Mouse (Mus musculus): Measurements from ENCODE around the gene Ankrd36. TPM values are rescaled to one million over a fixed set of nuclear protein-coding genes. Genes with fewer than 3 reads are reported as not detected.

The Ankrd36 gene
- total and polyA plus RNA-seq, 2 experiments from 2014 or later: 0.11 TPM; not detected in 1

- H3K9me3 ChIP-seq (ENCODE audit: low read length): no peaks in the 10 kb centered on the region
- no peak for ATAC-seq (ENCODE audit: low FRiP score)
Measured at GRCm38 (mm10) chr11:5691775-5692174, 122.3 kb downstream of the Ankrd36 start.

GRCm38 (mm10) chr11:5700808-5701207, 131.3 kb downstream of the Ankrd36 start:
- H3K27me3 ChIP-seq (ENCODE audit: insufficient read depth, low read length): no peaks in the 10 kb centered on the region
- 89% methylated on average over 7 of the region's 7 CpGs for WGBS
- H3K4me2 ChIP-seq (ENCODE audit: low read depth, low read length, poor library complexity, severe bottlenecking): no peak overlapping the region
- no peak overlapping the region for H3K9ac ChIP-seq (replicated peaks; ENCODE audit: low read length, poor library complexity, severe bottlenecking)
- DNase-seq (ENCODE audit: low spot score) (no peak), ATAC-seq (ENCODE audit: low FRiP score) (no peak)
- no peak for TF ChIP-seq CTCF (IDR thresholded peaks at IDR 0.05)
- no peak overlapping the region for H3K27ac ChIP-seq (ENCODE audit: low read depth, low read length)
- H3K9me3 ChIP-seq (ENCODE audit: low read length): no peaks in the 10 kb centered on the region
- H3K36me3 ChIP-seq (ENCODE audit: insufficient read depth, low read length): peaks cover 6% of the 10 kb centered on the region; the same call in 1 of the 2 replicates
- peaks cover 3% of the 10 kb centered on the region; the same call in 1 of the 2 replicates for H3K4me1 ChIP-seq (ENCODE audit: insufficient read depth, low read length)
- no peak overlapping the region for H3K4me3 ChIP-seq (ENCODE audit: low read depth, low read length)

More at GRCm38 (mm10) chr11:5691775-5692174, 122.3 kb downstream of the Ankrd36 start:
- H3K36me3 ChIP-seq (ENCODE audit: insufficient read depth, low read length): no peaks in the 10 kb centered on the region
- DNase-seq (ENCODE audit: low spot score): peak; percentile 60
- H3K4me1 ChIP-seq (ENCODE audit: insufficient read depth, low read length): no peaks in the 10 kb centered on the region
- H3K4me3 ChIP-seq (ENCODE audit: low read depth, low read length): no peak overlapping the region
- H3K4me2 ChIP-seq (ENCODE audit: low read depth, low read length, poor library complexity, severe bottlenecking): no peak overlapping the region
- TF ChIP-seq CTCF (IDR thresholded peaks at IDR 0.05): peak; percentile 76
- WGBS: 37% methylated on average over 7 of the region's 7 CpGs
- H3K27me3 ChIP-seq (ENCODE audit: insufficient read depth, low read length): no peaks in the 10 kb centered on the region
- no peak overlapping the region for H3K27ac ChIP-seq (ENCODE audit: low read depth, low read length)
- no peak overlapping the region for H3K9ac ChIP-seq (replicated peaks; ENCODE audit: low read length, poor library complexity, severe bottlenecking)

DNA sequence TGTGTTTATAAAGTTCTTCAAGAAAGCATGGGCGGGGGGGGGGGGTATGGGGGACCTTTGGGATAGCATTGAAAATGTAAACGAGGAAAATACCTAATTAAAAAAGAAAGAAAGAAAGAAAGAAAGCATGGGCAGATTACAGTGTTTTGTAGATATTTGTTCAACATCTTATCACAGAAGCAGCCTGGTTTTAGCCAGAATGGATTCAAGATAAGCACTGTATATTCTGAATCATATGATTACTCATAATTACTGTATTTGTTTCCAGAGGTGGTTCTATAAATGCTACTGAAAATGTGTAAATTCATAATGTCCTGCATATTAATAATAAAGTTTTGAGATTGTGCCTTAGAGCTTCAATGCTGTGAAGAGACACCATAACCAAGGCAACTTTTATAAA, 131.8 kb downstream of the Ankrd36 start:
- H3K36me3 ChIP-seq (ENCODE audit: insufficient read depth, low read length): peaks cover 6% of the 10 kb centered on the region; the same call in 1 of the 2 replicates
- WGBS: 77% methylated on average over 2 of the region's 2 CpGs
- no peaks in the 10 kb centered on the region for H3K27me3 ChIP-seq (ENCODE audit: insufficient read depth, low read length)
- H3K9me3 ChIP-seq (ENCODE audit: low read length): no peaks in the 10 kb centered on the region
- TF ChIP-seq CTCF (IDR thresholded peaks at IDR 0.05): no peak
- H3K27ac ChIP-seq (ENCODE audit: low read depth, low read length): no peak overlapping the region
- ATAC-seq (ENCODE audit: low FRiP score) (no peak), DNase-seq (ENCODE audit: low spot score) (no peak)
- no peak overlapping the region for H3K4me3 ChIP-seq (ENCODE audit: low read depth, low read length)
- H3K9ac ChIP-seq (replicated peaks; ENCODE audit: low read length, poor library complexity, severe bottlenecking): no peak overlapping the region
- no peak overlapping the region for H3K4me2 ChIP-seq (ENCODE audit: low read depth, low read length, poor library complexity, severe bottlenecking)
- H3K4me1 ChIP-seq (ENCODE audit: insufficient read depth, low read length): peaks cover 8% of the 10 kb centered on the region

GRCm38 (mm10) chr11:5701821-5702220, 132.3 kb downstream of the Ankrd36 start:
- Histone ChIP-seq H3K9me3 (ENCODE audit: low read length) (no peaks in the 10 kb centered on the region), H3K27ac (ENCODE audit: low read depth, low read length) (no peak overlapping the region), H3K4me2 (ENCODE audit: low read depth, low read length, poor library complexity, severe bottlenecking) (no peak overlapping the region), H3K36me3 (ENCODE audit: insufficient read depth, low read length) (peaks cover 6% of the 10 kb centered on the region; the same call in 1 of the 2 replicates), H3K4me1 (ENCODE audit: insufficient read depth, low read length) (peaks cover 11% of the 10 kb centered on the region), H3K4me3 (ENCODE audit: low read depth, low read length) (no peak overlapping the region), H3K9ac (replicated peaks; ENCODE audit: low read length, poor library complexity, severe bottlenecking) (no peak overlapping the region), H3K27me3 (ENCODE audit: insufficient read depth, low read length) (no peaks in the 10 kb centered on the region)
- DNase-seq (ENCODE audit: low spot score): no peak
- 95% methylated on average over 1 of the region's 1 CpGs for WGBS
- no peak for ATAC-seq (ENCODE audit: low FRiP score)
- TF ChIP-seq CTCF (IDR thresholded peaks at IDR 0.05): no peak

GRCm38 (mm10) chr11:5702271-5702956, 132.9 kb downstream of the Ankrd36 start:
- H3K4me1 ChIP-seq (ENCODE audit: insufficient read depth, low read length): peaks cover 11% of the 10 kb centered on the region
- H3K27me3 ChIP-seq (ENCODE audit: insufficient read depth, low read length): no peaks in the 10 kb centered on the region
- ATAC-seq (ENCODE audit: low FRiP score): no peak
- DNase-seq (ENCODE audit: low spot score): no peak
- peaks cover 6% of the 10 kb centered on the region; the same call in 1 of the 2 replicates for H3K36me3 ChIP-seq (ENCODE audit: insufficient read depth, low read length)
- 78% methylated on average over 5 of the region's 5 CpGs for WGBS
- no peak for TF ChIP-seq CTCF (IDR thresholded peaks at IDR 0.05)
- H3K4me3 ChIP-seq (ENCODE audit: low read depth, low read length): no peak overlapping the region
- no peak overlapping the region for H3K9ac ChIP-seq (replicated peaks; ENCODE audit: low read length, poor library complexity, severe bottlenecking)
- no peak overlapping the region for H3K27ac ChIP-seq (ENCODE audit: low read depth, low read length)
- no peak overlapping the region for H3K4me2 ChIP-seq (ENCODE audit: low read depth, low read length, poor library complexity, severe bottlenecking)
- no peaks in the 10 kb centered on the region for H3K9me3 ChIP-seq (ENCODE audit: low read length)

DNA sequence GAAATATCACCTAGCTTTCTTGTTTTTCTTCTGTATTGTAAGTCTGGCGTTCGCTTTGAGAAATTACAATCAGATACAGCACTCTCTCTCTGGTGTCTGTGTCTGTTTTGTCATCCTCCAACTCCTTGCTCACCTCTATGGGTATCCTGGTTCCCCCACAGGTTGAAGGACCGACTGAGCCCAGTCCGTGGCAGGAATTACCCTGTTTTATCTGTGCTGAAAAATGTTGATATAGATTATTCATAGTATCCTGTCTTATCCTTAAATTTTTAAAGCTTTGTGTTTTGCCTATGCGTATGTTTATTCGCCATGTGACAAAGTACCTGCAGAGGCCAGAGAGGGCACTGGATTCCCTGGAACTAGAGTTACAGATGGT, 133.5 kb downstream of the Ankrd36 start:
- 91% methylated on average over 6 of the region's 6 CpGs for WGBS

More for the DNA sequence above, 133.5 kb downstream of the Ankrd36 start:
- Histone ChIP-seq H3K9me3 (ENCODE audit: low read length) (no peaks in the 10 kb centered on the region), H3K36me3 (ENCODE audit: insufficient read depth, low read length) (peaks cover 6% of the 10 kb centered on the region; the same call in 1 of the 2 replicates), H3K27ac (ENCODE audit: low read depth, low read length) (no peak overlapping the region), H3K4me3 (ENCODE audit: low read depth, low read length) (no peak overlapping the region), H3K4me1 (ENCODE audit: insufficient read depth, low read length) (peaks cover 11% of the 10 kb centered on the region), H3K27me3 (ENCODE audit: insufficient read depth, low read length) (no peaks in the 10 kb centered on the region), H3K4me2 (ENCODE audit: low read depth, low read length, poor library complexity, severe bottlenecking) (no peak overlapping the region), H3K9ac (replicated peaks; ENCODE audit: low read length, poor library complexity, severe bottlenecking) (no peak overlapping the region)
- DNase-seq (ENCODE audit: low spot score): no peak
- no peak for ATAC-seq (ENCODE audit: low FRiP score)
- TF ChIP-seq CTCF (IDR thresholded peaks at IDR 0.05): no peak
